Mouse (Mus musculus): Measurements from ENCODE around the gene Gm19935. TPM values are rescaled to one million over a fixed set of nuclear protein-coding genes. Genes with fewer than 3 reads are reported as not detected.

Gm19935 gene
- not detected for polyA plus RNA-seq (2014; fragmentation: Illumina TruSeq; extraction: RNeasy Lipid Tissue Mini Kit (QIAGEN cat#74804); ENCODE audit: low read depth, low replicate concordance)

GRCm38 (mm10) chr8:90817293-90817692, at the start of gene Gm19935:
Gene Gm19935, minus strand, starts transcription at chr8:90817393.

GRCm38 (mm10) chr8:90828181-90828986, 11.2 kb upstream of the Gm19935 start, which contains the start of gene Chd9:
Gene Chd9, plus strand, starts transcription at chr8:90828352.

Other genes with a start within 250 kb of the Gm19935 start
- gene Chd9, start 11.0 kb upstream of the Gm19935 start, polyA plus RNA-seq (2014; fragmentation: Illumina TruSeq; extraction: RNeasy Lipid Tissue Mini Kit (QIAGEN cat#74804); ENCODE audit: low read depth, low replicate concordance), result 133 TPM